Mouse (Mus musculus) megakaryocyte, embryonic 14.5 days (primary cell): Measurements from ENCODE around the gene Tas1r1.

Experiments
- FLI1 ChIP-seq: IDR thresholded peaks from 2 replicates; pipeline ENCODE4 v1.6.1; 2012; ENCODE audit warnings: low read length, inconsistent platforms, mixed read lengths
- GATA1 ChIP-seq: IDR thresholded peaks from 3 replicates; pipeline ENCODE4 v1.6.1; 2012; ENCODE audit warnings: mixed read lengths, low read length, inconsistent platforms, borderline replicate concordance

DNA sequence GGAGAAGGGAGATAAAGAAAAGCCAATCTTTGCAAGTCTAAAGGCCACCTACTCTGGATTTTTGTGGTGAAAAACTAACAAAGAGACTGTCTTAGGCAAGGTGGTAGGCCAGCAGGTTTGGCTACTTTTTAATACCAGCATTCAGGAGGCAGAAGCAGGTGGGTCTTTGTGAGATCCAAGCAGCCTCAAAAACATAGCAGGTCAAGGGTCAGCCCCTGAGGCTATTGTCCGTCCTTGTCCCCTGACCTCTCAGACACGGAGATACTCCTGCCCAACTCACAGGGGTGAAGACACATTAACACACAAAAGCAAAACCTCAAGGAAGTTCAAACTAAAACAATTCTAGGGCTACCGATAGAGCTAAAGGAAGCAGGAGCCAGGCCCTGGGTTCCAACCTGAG lies 31.6 kb downstream of the Tas1r1 start:
- no peak for TF ChIP-seq GATA1
- no peak for TF ChIP-seq FLI1
